Mouse (Mus musculus) G1E (cell line): Measurements from ENCODE around the gene Hist1h4b.
"Not testable (repeated sequence)": the region's sequence is repeated elsewhere in the genome, so short reads cannot be mapped to it uniquely, and the experiment has no call there.

Experiments
- CTCF ChIP-seq: IDR thresholded peaks from 2 replicates; pipeline ENCODE4 v1.5.1; 2012; ENCODE audit warnings: low read depth, low read length, inconsistent platforms, mixed read lengths
- GATA1 ChIP-seq: IDR thresholded peaks from 2 replicates; pipeline ENCODE4 v1.6.1; 2012; ENCODE audit warnings: borderline replicate concordance, low read length, inconsistent platforms, mixed read lengths
- POLR2AphosphoS5 ChIP-seq: IDR thresholded peaks from 2 replicates; pipeline ENCODE4 v1.6.1; 2012; ENCODE audit warnings: low read depth, low read length, inconsistent platforms; ENCODE audit not compliant: insufficient replicate concordance
- TAL1 ChIP-seq: conservative IDR thresholded peaks from 2 replicates; pipeline ENCODE4 v1.6.1; 2012; ENCODE audit warnings: low read depth, low read length, inconsistent platforms, mixed read lengths

DNA sequence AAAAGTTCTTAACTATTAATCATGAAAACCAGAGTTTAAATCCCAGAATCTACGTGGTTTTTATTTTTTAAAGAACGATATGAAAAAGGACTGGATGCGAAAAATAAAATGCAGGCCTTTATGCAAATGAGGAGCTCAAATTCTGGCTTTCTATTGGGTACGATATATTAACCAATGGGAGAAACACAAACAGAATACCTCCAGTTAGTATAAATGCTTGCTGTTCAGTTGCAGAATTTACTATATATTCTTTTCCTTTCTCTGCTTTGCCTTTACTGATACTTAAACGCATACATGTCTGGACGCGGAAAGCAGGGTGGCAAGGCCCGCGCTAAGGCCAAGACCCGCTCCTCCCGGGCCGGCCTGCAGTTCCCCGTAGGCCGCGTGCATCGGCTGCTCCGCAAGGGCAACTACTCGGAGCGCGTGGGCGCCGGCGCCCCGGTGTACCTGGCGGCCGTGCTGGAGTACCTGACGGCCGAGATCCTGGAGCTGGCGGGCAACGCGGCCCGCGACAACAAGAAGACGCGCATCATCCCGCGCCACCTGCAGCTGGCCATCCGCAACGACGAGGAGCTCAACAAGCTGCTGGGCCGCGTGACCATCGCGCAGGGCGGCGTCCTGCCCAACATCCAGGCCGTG is 5.9 kb upstream of the Hist1h4b start, which contains the start of gene Hist1h2ab:
- TF ChIP-seq POLR2AphosphoS5: peak; percentile 97; the same call in 1 of the 2 replicates
- TF ChIP-seq CTCF, GATA1, TAL1: not testable (repeated sequence)
